Mouse (Mus musculus): Measurements from ENCODE around the gene Nrm.

Nrm gene

DNA sequence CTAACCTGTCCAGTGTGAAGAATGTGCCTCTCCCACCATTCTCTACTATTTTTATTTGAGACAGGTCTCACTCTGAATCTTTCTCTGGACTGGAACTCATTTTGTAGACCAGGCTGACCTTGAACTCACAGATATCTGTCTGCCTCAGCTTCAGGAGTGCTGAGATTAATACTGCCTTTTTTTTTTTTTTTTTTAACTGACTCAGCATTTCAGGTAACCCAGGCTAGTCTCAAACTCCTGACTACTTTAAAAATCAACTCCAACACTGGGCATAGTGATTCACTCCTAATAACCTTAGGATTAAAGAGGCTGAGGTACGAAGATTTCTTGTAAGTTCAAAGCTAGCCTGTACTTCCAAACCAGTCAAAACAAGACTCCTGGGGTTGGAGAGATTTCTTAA is 44.5 kb downstream of the Nrm start:
- no peak for DNase-seq (ENCODE audit: low read depth)

GRCm38 (mm10) chr17:35907609-35908008 is 46.5 kb downstream of the Nrm start:
- peak; percentile 67 for DNase-seq (ENCODE audit: low read depth)

GRCm38 (mm10) chr17:35909186-35909918 is 48.2 kb downstream of the Nrm start:
- no peak for DNase-seq (ENCODE audit: low read depth)

GRCm38 (mm10) chr17:35909919-35910369 is 48.8 kb downstream of the Nrm start, which contains the start of gene Atat1:
Atat1 (minus strand) TSS chr17:35910075.
- peak; percentile 95 for DNase-seq (ENCODE audit: low read depth)

DNA sequence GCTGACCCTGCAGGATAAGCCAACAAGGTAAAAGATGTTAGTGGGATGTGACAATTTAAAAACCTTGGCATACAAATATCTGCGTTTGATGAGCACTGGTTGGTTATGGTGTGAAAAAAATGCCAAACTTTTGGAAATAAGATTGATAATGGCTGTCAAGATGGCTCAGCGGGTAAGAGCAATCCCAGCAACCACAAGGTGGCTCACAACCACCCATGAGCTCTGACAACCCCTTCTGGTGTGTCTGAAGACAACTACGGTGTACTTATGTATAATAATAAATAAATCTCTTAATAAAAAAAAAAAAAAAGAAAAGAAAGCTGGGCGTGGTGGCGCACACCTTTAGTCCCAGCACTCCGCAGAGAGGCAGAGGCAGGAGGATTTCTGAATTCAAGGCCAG is 53.9 kb downstream of the Nrm start:
- DNase-seq (ENCODE audit: low read depth): peak; percentile 51

Measured in 416B (cell line).